Mouse (Mus musculus) gastrocnemius, postnatal 4 days (tissue): ENCODE measurements around the gene Nxf2. TPM values are rescaled to one million over a fixed set of nuclear protein-coding genes. Genes with fewer than 3 reads are reported as not detected.

Experiments
- total RNA-seq, 2 experiments: library from RNA; stranded (reverse); gene quantifications; 2 replicates each; pipeline ENCODE4 v1.2.3; 2021

Nxf2 gene
- total RNA-seq, 2 experiments from 2014 or later, result 0.10 to 0.17 TPM

Other genes starting within 250 kb of the Nxf2 start
- 10 to 100 TPM; 22.0 to 25.5 TPM for gene Armcx1, start 246.8 kb downstream of the Nxf2 start, total RNA-seq
- 10 to 100 TPM; 23.0 to 24.4 TPM for gene Armcx6, start 213.3 kb downstream of the Nxf2 start, total RNA-seq
- 10 to 100 TPM; 72.8 to 80.9 TPM for gene Armcx3, start 208.2 kb downstream of the Nxf2 start, total RNA-seq
- gene Armcx2, start 155.5 kb downstream of the Nxf2 start, total RNA-seq, result 10 to 100 TPM; 67.5 to 87.0 TPM
- gene Zmat1, start 44.5 kb upstream of the Nxf2 start, total RNA-seq, result 1 to 10 TPM; 4.1 to 5.8 TPM
- not detected for gene Gm15023, start 212.9 kb upstream of the Nxf2 start, total RNA-seq
- 10 to 100 TPM in 1 of 2 experiments, 1 to 10 TPM in 1; 2.6 to 13.0 TPM for gene Tceal6, start 245.9 kb upstream of the Nxf2 start, total RNA-seq